Mouse (Mus musculus): ENCODE data around the gene C1qtnf5.

DNA sequence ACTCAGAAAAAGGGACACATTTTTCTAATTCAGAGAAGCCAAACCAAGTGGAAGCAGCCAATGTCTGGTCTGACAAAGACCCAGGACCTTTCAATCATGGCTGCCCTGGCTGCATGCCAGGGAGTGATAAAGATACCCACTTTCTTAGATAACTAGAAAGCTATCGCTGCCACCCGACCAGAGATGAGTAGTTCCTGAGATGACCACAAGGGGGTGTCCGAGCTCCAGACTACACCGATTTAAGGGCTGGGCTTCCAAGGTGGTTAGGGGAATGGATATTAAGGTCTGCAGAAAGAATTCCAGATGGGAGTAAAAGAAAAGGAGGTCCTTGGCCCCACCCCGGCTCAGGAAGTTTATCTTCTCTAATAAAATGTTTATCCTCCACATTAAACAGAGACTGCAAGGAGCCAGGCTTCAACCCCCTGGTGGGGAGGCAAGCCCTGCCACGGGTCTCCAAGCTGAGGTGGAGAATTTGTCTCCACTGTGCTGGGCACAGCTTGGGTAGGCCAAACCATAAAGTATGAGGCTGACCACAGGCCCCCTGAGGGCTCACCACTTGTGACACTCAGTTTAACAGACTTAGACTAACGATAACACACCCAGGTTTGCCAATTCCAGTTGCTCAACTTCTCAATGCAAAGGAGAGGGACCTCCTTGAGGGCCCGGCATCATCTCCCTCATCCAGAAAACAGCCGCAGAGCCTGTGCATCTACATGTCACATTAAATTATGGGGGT is 2.5 kb downstream of the C1qtnf5 start:
- TF ChIP-seq CTCF (IDR thresholded peaks at IDR 0.05) (peak; percentile 84), EP300 (IDR thresholded peaks at IDR 0.05) (no peak; the same call in 1 of the 2 replicates)

Measured in lung, postnatal 0 days (tissue).